Mouse (Mus musculus): ENCODE measurements around the gene Mettl27.
A peak's percentile ranks its signal among the peaks of the same experiment; 100 is the strongest.

The Mettl27 gene

DNA sequence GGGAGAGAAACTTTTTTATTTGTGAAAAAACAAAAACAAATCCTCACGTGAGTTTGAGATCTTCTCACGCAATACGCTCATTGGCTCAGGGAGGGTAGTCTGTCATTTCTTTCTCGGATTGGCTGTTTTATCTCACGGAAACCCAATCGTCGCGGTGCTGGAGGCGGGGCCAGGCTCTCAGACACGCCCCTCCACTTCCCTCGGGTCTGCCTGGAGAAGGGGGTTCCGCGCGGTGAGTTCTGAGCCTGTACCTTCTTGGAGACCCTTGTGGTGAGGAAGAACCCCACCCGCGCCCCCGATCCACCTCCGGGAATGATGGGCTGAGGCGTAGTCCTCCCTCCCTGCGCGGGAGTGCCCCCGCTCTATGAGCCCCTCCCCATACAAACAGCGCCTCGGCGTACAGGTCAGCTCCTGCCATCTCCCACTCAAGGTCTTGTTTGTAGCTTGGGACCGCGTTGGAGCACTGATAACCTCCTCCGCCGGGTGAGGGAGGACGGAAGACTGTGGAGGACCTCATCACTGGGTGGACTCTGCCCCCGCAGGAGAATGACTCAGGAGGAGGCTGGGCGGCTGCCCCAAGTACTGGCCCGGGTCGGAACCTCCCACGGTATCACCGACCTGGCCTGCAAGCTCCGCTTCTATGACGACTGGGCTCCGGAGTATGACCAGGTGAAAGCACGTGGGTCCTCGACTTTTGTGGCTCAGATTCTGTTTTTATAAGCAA is at the start of gene Mettl27:
Gene Mettl27 (plus strand): TSS at position 190 of the 724 bp plus-strand sequence.
- DNase-seq (ENCODE audit: low read depth, low spot score) = peak; percentile 67

DNA sequence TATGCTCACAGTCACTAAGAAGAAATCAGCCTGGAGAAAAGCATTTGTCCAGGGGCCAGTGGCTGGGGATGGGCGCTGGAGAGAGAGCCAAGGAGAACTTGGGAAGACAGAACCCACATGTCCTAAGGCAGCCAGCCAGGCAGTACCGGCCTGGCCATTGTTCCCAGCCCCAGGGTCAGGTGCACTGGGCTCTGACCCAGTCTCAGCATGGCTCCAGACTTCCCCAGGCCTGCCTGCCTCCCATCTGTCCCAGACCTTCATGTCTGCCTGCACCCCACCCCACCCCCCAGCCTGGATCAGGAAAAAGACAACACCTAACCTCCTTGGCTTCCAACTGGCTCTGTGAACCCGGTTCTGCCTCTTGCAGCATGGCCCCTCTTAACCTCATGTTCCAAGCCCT is 49.1 kb upstream of the Mettl27 start:
- no peak for DNase-seq (ENCODE audit: low read depth, low spot score)

DNA sequence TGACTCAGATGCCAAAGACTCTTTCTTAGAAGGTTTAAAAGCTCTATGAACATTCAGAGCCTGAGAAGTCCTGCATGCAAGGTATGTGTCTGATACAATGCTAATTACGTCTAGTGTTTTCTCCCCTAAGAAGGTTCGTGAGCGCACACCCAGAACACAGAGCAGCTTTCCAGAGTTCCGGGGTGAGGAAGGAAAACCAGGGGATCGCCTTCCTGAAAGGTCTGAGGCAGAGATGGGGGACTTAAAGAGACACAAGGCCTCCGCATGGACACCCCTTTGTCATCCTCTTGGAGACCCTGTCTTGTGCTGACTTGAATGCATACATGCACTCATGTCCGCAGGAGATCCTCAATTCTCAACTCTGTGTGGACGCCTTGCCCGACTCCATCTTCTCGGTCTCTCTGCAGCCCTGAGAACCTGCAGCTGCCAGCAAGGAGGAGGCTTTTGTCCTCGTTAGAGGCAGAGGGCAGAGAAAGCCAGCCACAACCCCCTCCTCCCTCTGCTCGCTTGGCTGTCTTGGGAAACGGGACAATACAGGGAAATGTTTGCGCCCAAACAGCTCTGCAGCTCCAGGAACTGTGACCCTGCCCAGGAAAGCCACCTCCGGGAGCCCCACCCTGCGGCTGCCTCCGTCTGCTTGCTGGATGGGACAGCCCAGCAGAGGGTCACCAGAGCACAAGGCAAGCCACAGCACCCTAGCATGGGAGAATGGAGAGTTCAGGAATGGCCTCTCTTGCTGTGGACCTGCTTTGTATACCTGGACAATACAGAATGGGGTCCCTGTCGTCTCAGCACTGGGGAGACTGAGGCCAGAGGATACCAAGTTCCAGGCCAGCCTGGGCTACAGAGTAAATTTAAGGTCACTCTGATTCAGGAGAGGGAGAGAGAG is 44.5 kb upstream of the Mettl27 start:
- no peak for DNase-seq (ENCODE audit: low read depth, low spot score)

DNA sequence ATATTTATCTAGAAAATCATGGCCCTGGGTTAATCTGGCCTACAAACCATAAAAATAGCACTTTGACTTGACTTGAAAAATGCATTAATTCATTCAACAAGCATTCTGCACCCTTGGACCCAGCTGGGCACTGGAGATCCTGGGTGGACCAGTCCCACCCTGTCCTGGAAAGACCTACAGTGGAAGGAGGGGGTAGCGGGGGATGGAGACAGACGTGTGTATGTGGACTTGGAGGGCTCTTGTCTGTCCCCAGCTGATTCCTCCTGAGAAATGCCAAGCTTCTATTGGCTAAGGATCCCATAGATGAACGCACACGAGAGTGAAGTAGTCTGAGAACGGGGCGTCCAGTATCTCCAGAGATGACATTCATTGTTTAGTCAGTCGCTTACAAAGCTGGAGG is 43.7 kb upstream of the Mettl27 start:
- no peak for DNase-seq (ENCODE audit: low read depth, low spot score)

DNA sequence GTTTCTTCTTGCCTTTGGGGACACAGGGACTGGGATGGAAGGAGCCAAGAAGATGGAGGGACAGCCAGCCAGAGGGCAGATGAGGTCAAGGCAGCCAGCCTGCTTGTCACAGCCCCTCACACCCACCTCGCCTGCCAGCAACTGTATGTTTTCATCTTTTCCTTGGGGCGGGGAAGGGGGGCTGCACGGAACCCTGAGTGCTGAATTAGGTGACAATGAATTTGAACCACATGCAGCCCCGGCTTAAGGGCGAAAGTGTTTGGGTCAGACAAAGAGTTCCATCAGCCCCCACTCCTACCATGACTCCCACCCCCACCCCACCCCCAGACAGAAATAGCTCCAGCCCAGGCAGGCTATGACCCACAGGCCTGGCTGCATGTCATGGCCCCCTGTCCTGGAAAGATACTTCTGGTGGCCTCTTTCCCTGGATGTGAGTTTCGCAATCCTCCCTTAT is 41.5 kb upstream of the Mettl27 start:
- no peak for DNase-seq (ENCODE audit: low read depth, low spot score)

DNA sequence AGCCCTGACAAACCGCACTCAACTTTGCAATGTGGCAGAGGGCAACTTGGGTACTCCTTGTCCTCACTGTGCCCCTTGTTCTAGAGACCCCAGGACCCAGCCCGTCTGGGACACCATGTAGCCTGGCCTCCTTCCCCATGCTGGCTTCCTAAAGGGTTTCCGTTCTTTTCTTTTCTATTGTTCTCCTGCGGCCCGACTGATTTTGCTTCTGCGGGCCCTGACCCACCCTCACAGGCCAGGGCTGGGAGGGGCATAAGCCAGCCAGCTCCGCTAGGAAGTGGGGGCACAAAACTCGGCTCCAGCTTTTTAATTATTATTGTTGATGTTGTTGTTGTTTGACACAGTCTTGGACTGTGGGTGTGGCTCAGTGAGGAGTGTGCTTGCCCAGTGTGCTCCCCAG is 40.6 kb upstream of the Mettl27 start:
- DNase-seq (ENCODE audit: low read depth, low spot score) = no peak

DNA sequence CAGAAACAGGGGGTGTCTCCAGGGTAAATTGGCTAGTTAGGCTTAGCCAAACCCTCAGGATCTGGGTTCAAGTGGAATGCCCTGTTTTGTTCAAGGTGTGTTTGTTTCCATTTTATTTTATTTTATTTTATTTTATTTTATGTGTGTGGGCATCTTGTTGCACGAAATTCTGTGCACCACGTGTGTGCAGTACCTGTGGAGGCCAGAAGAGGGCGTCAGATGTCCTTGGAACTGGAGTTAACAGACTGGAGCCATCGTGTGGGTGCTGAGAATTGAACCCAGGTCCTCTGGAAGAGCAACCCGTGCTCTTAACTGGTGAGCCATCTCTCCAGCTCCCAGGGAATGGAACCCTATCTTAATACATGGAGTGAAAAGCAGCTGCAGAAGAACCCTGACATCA is 39.5 kb upstream of the Mettl27 start:
- DNase-seq (ENCODE audit: low read depth, low spot score) = no peak

DNA sequence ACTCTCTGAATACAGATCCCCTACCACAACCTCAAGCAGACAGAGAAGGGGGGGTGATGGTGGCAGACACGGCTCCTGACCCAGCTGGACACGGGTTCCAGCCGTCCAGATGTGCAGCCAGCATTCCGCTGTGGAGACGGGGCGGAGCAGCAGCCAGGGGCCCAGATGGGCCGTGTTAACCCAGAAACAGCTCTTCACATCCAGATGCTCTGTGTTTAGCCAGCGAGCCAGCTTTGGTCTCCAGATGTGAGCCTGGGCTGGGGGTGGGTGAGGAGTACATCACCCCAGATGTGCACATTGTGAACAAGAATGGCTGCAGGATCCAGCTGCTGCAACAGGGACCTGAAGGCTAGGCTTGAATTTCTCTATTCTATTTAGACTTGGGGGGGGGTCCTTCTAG is 36.9 kb upstream of the Mettl27 start:
- DNase-seq (ENCODE audit: low read depth, low spot score) = no peak

DNA sequence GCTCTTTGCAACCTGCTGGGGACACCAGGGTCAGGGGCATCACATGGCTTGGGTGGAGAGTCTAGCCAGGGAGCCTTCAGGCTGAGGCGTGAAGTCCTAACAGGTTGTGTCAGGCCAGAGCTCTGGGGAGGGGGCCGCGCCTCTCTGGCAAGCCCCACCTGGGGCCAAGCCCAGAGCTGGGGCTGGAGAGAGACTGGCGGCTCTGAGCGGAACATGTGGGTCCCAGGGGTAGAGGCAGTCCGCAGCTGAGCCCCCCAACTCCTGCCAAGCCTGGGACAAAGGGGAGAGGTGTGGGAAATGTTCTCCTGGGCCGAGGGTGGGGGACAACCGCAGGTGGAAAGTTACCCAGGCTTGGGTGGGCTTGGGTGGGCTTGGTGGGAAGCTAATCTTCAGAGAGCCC is 35.2 kb upstream of the Mettl27 start:
- no peak for DNase-seq (ENCODE audit: low read depth, low spot score)

DNA sequence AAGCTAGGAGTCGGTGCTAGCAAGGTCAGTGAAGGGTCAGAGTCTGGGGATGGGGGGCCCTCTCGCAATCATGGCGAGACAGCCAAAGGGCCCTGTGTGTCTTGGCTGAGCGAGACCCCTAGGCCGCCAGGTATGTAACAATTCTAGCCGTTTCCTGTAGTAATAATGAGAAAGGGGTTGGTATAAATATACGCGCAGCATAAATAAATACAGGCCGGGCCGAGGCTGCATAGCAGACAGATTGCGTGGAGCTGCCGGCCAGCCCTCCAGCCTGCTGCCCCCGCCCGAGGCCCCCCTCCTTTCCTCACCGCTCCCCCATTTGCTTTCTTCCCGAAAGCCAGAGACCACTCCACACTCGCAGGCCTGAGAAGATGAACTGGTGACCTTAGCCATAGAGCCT is 34.6 kb upstream of the Mettl27 start:
- no peak for DNase-seq (ENCODE audit: low read depth, low spot score)

DNA sequence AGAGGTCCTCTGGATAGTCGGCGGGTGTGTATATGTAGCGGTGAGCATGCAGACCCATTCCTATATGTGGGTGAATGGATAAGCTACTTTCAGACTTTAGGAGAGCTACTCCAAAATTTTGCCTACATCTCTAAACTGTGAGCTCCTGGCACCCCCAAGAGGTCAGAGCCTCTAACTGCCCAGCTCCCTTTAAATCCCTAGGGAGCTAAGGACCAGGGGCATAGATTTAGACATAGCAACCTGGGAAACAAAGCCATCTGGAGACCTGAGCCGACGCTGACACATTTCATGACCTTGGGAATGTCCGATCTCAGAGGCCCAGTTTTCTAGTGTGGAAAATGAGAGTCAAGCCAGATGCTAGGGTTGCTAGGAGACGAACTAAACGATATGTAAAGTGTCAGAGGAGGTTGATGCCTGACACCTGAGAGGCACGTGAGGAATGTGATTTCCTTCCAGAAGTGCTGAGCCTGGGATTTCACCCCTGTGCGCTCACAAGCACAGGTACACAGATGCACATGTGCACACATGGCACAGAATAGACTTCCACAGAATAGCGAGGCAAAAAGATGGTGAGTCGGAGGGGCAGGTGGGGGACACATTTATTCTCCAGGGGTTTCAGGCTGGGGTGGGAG is 31.0 kb upstream of the Mettl27 start:
- peak; percentile 4 for DNase-seq (ENCODE audit: low read depth, low spot score)

DNA sequence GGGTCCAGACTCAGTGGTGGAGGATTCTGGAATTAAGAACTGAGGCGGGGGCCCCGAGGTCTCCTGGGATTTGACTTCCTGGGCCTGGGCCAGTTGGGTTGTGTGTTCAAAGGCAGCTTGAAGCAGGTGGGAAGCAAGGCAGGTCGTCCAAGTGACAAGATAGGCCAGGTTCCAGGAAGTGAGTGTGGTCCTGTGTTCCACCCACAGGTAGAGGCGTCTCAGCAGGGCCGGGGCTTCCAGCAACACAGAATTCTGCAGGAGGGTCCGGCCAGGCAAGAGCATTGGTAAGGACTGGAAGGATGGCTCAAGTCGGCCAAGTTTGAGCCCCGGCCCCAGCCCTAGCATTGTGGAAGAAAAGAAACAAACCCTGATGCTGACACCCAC is 30.5 kb upstream of the Mettl27 start:
- DNase-seq (ENCODE audit: low read depth, low spot score) = no peak

DNA sequence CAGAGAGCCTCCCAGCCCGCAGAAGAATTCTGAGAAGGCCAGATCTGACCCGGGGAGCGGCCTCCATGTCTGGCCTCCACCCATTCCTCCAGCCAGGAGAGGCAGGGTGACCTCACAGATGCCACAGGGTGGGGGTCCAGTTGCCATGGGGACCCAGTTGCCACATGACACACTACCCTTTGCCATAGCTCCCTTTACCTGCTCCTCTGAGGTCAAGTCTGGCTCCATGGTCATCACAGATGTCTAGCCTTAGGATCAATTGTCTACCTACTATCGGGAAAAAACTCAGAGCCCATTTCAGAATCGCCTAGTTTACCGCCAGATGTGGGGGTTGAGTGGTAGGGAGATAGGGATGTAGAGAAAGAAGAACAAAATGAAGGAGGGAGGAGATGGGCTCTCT is 25.5 kb upstream of the Mettl27 start, which contains the start of gene Tmem270:
Gene Tmem270 (minus strand): TSS at position 101 of the 400 bp plus-strand sequence.
- no peak for DNase-seq (ENCODE audit: low read depth, low spot score)

DNA sequence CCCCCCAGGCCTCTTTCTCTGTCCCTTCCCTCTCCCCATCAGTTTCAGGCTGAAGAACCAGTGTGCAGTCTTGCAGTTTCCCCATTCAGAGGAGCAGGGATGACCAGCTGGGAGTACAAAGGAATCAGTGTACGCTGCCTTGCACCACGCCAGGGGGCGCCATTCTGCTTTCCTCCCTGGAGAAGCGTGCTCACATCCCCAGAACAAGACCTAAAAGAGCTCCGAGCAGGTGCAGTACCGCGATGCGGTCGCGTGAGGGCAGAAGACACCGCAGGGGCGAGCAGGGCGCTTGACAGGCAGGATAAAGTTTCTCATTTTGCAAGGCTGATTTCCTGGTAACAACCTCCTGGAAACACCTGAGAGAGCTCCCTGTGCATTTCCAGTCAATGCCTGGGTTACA is 25.0 kb upstream of the Mettl27 start:
- DNase-seq (ENCODE audit: low read depth, low spot score) = peak; percentile 77

DNA sequence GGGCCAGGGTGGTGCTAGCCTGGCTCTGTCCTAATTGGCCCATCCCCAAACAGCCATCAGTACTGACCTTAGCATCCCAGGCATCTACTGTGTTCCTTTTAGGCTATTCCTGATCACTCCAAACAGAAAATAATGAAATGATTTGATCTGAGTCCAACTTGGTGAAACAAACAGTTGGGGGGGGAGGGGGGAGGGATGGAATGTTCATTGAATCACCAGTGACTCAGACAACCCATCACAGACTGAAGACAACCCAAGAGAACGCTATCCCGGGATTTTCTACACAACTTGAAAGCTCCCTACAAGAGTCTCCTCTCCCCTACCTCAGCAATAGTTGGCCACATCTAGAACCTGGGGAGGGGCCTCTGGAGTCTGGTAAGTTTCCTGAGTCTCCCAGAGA is 20.3 kb upstream of the Mettl27 start:
- no peak for DNase-seq (ENCODE audit: low read depth, low spot score)

DNA sequence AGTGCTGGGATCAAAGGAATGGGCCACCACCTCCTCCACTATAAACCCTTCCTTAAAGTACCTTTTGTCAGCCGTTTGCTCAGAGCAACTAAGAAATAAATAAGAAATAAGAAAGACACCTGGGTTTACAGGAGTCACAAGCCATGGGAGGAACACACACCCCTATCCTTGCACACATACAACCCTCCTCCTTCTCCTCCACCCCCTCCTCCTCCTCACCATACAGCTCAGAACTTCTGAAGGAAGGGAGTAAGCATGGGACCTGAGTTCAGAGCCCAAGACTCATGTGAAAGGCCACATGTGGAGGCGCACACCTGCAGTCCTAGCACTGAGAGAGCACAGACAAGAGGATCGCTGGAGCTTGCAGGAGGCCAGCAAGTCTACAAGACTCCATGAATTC is 18.8 kb upstream of the Mettl27 start:
- DNase-seq (ENCODE audit: low read depth, low spot score) = no peak

DNA sequence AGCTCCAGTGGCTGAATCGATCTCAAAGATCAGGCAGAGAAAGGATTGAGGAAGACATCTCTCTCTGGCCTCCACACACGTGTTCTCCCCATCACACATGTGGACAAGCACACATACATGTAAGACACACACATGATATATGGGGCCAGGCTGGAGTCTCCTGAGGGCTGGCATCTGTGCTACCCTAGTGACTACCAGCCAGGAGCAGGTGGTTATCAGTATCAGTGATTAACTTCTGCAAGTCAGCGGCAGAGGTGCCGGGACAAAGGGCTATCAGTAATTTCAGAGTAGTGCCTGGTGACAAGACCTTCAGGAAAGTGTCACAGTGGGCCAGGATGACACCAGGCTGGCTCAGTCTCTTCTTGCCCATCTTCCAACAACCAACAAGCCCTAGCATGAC is 18.4 kb upstream of the Mettl27 start:
- no peak for DNase-seq (ENCODE audit: low read depth, low spot score)

DNA sequence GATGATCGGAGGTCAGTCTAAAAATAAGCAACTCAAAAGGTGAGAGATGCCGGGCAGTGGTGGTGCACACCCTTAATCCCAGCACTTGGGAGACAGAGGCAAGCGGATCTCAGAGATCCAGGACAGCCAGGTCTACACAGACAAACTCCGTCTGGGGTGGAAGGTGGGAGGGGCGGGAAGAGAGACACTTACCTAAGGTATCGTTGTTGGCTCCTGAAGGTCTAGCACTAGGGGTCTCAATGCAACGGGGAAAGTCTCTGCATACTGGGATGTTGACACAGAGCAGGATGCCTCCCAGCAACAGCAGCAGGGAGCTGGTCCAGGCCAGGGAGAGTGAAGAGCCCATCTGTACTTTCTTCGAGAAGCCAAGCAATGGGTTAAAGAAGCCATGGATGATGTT is 17.7 kb upstream of the Mettl27 start:
- DNase-seq (ENCODE audit: low read depth, low spot score) = no peak

DNA sequence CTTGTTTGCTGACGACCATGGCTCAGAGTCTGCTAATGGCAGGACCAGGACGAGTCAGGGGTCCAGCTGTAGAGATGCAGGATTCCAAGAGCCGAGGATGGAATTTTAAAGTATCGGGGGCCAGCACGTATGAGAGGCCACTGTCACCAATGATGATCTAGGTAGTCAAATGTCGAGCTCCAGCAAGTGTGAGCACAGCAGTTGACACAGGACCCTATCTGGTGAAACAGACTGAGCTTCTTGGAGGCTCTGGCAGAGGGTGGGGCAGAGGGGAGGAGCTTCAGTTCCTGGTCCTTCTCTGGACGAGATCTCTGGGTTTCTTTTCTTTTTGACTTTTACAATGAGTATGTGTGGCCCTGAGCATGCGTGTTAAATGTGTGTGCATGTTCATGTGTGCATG is 16.9 kb upstream of the Mettl27 start, which contains the start of gene Cldn13:
Gene Cldn13 (minus strand): TSS at position 216 of the 400 bp plus-strand sequence.
- DNase-seq (ENCODE audit: low read depth, low spot score) = no peak

DNA sequence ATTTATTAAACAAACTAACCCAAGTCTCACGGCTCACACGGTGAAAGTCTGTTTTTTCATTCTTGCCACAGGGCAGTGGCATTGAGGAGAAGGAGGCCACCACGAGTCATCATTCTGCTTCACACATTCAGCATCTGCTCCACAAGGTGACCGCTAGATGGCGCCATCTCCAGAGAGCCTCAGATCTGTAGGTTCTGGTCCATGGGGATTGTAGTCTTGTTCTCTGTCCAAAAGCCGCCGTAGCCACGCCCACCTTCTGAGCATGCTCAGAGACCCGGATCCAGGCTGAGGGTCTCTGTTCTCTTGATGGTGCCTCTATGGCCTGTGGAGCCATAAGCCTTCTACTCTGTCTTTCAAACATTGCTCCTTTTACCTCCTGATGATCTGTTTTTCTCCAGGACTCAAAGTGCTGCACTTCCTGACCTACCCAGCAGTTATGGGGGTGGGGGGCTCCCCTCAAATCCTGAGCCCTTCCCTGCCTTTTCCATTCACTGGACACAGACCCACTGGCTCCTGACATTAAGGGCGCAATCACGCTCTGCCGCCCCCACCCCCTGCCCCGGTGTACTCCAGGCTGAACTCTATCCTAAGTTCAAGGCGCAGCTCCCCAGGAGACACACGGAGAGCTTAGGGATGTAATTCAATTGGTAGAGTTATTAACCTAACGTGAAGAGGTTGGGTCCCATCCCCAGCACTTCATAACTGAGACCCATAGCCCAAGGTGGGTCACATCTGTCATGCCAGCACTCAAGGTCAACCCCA is 13.9 kb upstream of the Mettl27 start:
- DNase-seq (ENCODE audit: low read depth, low spot score) = peak; percentile 2

DNA sequence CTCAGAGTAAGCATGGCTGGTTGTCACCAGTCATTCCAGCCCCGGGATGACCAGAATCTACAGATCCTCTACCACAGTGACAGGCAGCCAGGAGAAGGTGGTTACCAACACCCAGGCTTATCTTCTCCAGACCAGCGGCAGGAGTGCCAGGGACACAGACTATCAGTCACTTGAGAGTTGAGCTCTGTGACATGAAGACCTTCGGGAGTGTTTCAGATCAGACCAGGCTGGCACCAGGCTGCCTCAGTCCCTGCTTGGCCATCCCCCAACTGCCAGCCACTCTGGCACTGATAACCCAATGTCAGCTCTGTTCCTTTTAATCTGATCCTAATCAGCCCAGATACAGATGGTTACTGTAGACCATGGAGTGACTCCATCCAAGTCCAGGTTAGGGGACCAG is 13.1 kb upstream of the Mettl27 start:
- no peak for DNase-seq (ENCODE audit: low read depth, low spot score)

Measured in telencephalon, adult 2 months (tissue).